Mouse (Mus musculus) embryonic facial prominence, embryonic 13.5 days (tissue): Measurements from ENCODE around the gene Tars2. TPM values are rescaled to one million over a fixed set of nuclear protein-coding genes. Genes with fewer than 3 reads are reported as not detected.

Experiments
- ATAC-seq: fragments of 200-750 bp; cut with Nextera tagmentation; 2 replicates; pipeline ENCODE4 v1.8.0; 2017; ENCODE audit warnings: low read depth; ENCODE audit not compliant: insufficient number of reproducible peaks, insufficient read depth, low FRiP score, low TSS enrichment
- H3K27ac ChIP-seq: fragments of 300-500 bp; sonication (generic); 2 replicates; pipeline ENCODE4 v1.5.1; 2015; ENCODE audit warnings: moderate library complexity, mild to moderate bottlenecking, inconsistent platforms
- H3K27me3 ChIP-seq: fragments of 300-500 bp; sonication (generic); 2 replicates; pipeline ENCODE4 v1.6.1; 2015; ENCODE audit warnings: mild to moderate bottlenecking, inconsistent platforms
- H3K36me3 ChIP-seq: fragments of 300-500 bp; sonication (generic); 2 replicates; pipeline ENCODE4 v1.6.1; 2015; ENCODE audit warnings: mild to moderate bottlenecking, inconsistent platforms
- H3K4me1 ChIP-seq: fragments of 300-500 bp; sonication (generic); 2 replicates; pipeline ENCODE4 v1.6.1; 2015; ENCODE audit warnings: inconsistent platforms
- H3K4me2 ChIP-seq: fragments of 300-500 bp; sonication (generic); 2 replicates; pipeline ENCODE4 v1.6.1; 2015; ENCODE audit warnings: moderate library complexity, mild to moderate bottlenecking, inconsistent platforms
- H3K4me3 ChIP-seq: fragments of 300-500 bp; sonication (generic); 2 replicates; pipeline ENCODE4 v1.5.1; 2015; ENCODE audit warnings: mild to moderate bottlenecking, inconsistent platforms
- H3K9ac ChIP-seq: fragments of 300-500 bp; sonication (generic); 2 replicates; pipeline ENCODE4 v1.6.1; 2015; ENCODE audit warnings: mild to moderate bottlenecking, inconsistent platforms
- H3K9me3 ChIP-seq: fragments of 300-500 bp; sonication (generic); 2 replicates; pipeline ENCODE4 v1.6.1; 2016; ENCODE audit warnings: inconsistent platforms
- WGBS: fragments of 180-500 bp; shearing (Covaris S2); methylation state at CpG from one replicate; pipeline ENCODE4 v1.1.7; 2015; ENCODE audit warnings: mixed read lengths; 5-methylcytosine and 5-hydroxymethylcytosine counted together
- polyA plus RNA-seq: library from polyadenylated mRNA; unstranded; fragments of >200 nt; fragmentation: Nextera tagmentation; extraction: Ambion mirVana; gene quantifications from 2 replicates; pipeline ENCODE4 v1.2.1, GENCODE M21; 2015

The Tars2 gene
- polyA plus RNA-seq, 1 experiment from 2014 or later: 47.3 TPM

DNA sequence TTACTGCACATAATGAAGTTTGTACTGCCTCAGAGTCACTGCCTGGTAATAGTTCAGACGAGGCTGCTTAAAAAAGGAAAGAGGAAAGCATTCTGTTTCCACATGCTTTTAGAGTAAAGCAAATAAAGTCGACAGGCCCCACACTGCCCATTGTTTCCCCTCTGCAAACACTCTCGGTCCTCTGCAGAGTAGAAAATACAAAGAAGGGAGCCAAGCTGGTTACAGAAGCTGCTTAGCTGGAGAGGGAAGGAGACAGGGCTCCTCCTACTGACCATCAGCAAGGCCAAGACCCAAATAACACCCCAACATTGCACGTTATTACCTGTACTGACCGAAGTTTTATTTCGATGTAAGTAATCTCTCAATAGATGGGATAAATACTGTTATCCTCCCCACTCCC, 3.0 kb upstream of the Tars2 start:
- no peaks in the 10 kb centered on the region for H3K4me1 ChIP-seq
- H3K4me2 ChIP-seq: no peak overlapping the region
- H3K4me3 ChIP-seq: no peak overlapping the region
- H3K27ac ChIP-seq: no peak overlapping the region
- no peak for ATAC-seq
- H3K27me3 ChIP-seq: no peaks in the 10 kb centered on the region
- no peaks in the 10 kb centered on the region for H3K9me3 ChIP-seq
- H3K9ac ChIP-seq: no peak overlapping the region; the same call in 1 of the 2 replicates
- peaks cover 47% of the 10 kb centered on the region for H3K36me3 ChIP-seq
- 65% methylated on average over 6 of the region's 6 CpGs for WGBS

DNA sequence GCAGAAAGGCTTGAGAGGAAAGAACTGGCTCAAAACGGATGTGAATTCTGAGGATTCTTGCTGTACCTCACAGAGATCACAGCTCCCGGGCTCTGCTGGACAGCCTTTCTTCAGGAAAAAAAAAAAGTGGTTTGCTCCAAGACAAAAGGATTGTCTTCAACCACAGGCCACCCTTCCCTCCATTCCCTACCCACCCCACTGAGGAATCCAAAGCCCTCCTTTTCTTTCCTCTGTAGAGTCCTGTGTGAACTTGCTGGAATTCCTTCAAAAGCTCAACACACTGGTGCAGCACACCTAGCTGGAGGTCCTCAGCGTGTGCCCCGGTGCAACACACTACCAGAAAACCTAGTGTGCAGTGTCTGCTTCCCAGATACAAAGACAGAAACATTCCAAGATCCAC, 1.8 kb upstream of the Tars2 start:
- 75% methylated on average over 4 of the region's 4 CpGs for WGBS
- no peak overlapping the region for H3K4me2 ChIP-seq
- H3K9me3 ChIP-seq: no peaks in the 10 kb centered on the region
- ATAC-seq: no peak
- H3K4me1 ChIP-seq: no peaks in the 10 kb centered on the region
- peaks cover 36% of the 10 kb centered on the region for H3K36me3 ChIP-seq
- no peak overlapping the region for H3K27ac ChIP-seq
- H3K4me3 ChIP-seq: no peak overlapping the region
- H3K9ac ChIP-seq: no peak overlapping the region
- H3K27me3 ChIP-seq: no peaks in the 10 kb centered on the region

DNA sequence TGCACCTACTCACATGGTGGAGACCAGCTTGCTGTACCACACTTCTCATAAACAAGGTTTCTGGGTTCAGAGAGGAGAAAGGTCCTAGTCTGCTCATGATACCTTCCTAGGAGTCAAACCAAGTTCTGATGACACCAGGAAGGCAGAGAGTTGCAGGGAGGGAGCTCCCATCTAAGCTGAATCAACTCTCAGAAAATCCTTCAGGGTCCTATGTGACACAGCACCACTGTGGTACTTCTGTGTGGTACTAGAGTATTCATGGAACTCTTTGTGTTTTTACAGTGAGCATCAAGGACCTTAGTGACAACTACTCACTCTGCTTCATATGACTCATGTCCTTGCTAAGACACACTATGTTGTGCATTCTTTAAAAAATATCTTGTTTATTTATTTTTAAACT, 650 bp upstream of the Tars2 start:
- Histone ChIP-seq H3K9ac (no peak overlapping the region), H3K4me1 (no peaks in the 10 kb centered on the region), H3K27me3 (no peaks in the 10 kb centered on the region), H3K4me2 (no peak overlapping the region), H3K36me3 (peaks cover 25% of the 10 kb centered on the region), H3K4me3 (no peak overlapping the region), H3K27ac (no peak overlapping the region), H3K9me3 (no peaks in the 10 kb centered on the region)
- no peak for ATAC-seq

DNA sequence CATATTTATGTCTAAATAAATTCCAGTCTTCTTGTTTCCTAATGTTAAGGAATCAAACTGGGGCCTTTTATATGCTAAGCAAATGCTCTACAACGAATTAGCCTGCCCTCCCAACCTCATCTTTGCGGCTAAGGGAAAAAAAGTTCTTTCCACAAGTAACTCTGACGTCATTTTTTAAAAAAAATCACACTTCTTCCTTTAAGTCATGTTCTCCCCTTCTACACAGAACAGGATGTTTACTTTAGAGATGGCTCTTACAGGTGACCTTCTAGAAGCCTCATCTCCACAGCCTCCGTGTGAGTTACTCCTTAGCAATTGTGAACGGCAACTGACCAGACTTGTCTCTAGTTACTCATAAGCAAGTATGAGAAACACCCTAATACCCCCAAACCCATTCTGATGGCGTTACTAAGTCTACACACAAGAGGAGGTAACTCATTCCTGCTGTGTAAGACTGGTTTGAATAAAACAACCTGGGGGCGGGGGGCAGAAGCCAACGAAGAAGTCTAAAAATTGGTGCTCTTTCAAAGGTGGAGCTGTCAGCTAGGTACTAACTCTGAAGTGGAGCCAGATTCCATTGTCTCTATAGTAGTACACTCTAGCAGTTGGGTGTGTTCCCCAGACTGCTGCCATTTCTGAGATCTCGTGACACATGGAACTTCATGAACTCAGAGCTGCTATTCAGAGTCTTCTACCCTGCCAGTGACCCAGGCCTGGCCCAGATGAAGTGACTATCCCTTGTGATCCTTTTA, 1.4 kb downstream of the Tars2 start:
- H3K9me3 ChIP-seq: no peaks in the 10 kb centered on the region
- no peak overlapping the region for H3K4me2 ChIP-seq
- H3K27me3 ChIP-seq: no peaks in the 10 kb centered on the region
- no peak for ATAC-seq
- H3K4me3 ChIP-seq: no peak overlapping the region
- no peak overlapping the region for H3K27ac ChIP-seq
- H3K9ac ChIP-seq: no peak overlapping the region
- WGBS: 54% methylated on average over 9 of the region's 9 CpGs
- H3K4me1 ChIP-seq: 0 out of 2 replicates have a peak, but pooled peaks cover 4% of the 10 kb centered on the region
- H3K36me3 ChIP-seq: peaks cover 5% of the 10 kb centered on the region

DNA sequence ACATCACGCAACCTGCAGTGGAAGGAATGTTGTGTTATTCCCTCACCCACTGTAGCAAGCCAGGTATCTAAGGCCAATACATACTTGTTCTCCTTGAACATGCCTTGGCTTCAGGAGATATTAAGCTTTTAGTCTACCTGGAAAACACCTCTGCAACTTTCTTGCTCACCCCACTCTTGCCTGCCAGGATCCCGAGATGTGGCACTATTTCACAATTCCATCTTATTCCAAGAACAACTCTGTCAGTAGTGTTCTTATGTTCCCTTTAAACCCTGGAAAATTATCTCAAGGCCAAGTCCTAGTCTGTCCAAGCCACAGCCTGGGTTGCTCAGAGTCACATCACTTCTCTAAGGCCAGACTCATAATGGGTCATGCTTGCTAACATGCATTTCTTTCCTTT, 3.2 kb downstream of the Tars2 start:
- H3K36me3 ChIP-seq: peaks cover 11% of the 10 kb centered on the region
- no peak overlapping the region for H3K27ac ChIP-seq
- no peaks in the 10 kb centered on the region for H3K27me3 ChIP-seq
- no peak for ATAC-seq
- no peak overlapping the region for H3K9ac ChIP-seq
- H3K4me1 ChIP-seq: 0 out of 2 replicates have a peak, but pooled peaks cover 6% of the 10 kb centered on the region
- WGBS: 89% methylated on average over 2 of the region's 2 CpGs
- no peak overlapping the region for H3K4me3 ChIP-seq
- H3K9me3 ChIP-seq: no peaks in the 10 kb centered on the region
- H3K4me2 ChIP-seq: no peak overlapping the region

DNA sequence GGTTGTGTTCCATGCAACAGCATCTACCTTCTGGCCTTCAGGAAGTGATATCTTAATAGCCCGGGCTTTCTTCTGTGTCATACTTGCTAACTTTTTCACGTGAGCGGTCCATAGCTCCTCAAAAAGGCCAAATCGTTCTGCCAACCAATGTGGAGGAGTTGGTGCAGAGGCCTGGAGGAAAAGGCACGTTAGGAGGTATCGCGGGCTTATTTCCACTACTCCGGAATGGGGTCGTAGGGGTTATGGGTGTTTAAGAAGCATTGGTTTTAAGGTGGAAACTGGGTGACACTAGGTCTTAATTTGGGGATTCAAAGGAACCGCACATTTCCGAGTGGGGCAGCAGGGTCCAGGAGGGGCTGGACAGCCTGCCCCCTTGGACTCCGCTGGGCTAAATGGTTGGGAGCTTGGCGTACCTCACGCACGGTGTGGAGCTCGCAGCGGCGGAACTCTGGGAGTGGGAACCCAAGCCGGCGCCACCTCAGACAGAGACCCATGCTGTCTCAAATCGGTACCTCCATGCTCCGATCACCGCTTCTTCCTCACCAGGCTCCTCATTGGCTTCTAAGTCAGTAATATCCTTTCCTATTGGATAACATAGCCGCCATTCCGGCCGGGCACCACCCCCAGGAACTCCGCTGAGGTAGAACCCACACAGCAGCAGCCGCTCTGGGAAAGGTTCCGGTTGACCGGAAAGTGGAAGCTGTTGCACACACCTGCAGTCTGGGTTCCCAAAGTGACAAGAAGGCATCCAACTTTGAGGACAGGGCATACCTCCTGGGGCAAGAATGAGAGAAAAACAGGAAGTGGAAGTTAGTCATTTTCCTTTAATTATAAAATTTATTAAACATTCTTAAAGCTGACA, 5.4 kb downstream of the Tars2 start:
- Histone ChIP-seq H3K4me3 (peak overlapping the region; percentile 83), H3K4me2 (peak overlapping the region; percentile 78), H3K9ac (peak overlapping the region; percentile 82), H3K27me3 (no peaks in the 10 kb centered on the region), H3K27ac (peak overlapping the region; percentile 69), H3K36me3 (peaks cover 34% of the 10 kb centered on the region), H3K4me1 (0 out of 2 replicates have a peak, but pooled peaks cover 6% of the 10 kb centered on the region), H3K9me3 (no peaks in the 10 kb centered on the region)
- WGBS: under 1% methylated on average over 30 of the region's 30 CpGs
- peak; percentile 91 for ATAC-seq

DNA sequence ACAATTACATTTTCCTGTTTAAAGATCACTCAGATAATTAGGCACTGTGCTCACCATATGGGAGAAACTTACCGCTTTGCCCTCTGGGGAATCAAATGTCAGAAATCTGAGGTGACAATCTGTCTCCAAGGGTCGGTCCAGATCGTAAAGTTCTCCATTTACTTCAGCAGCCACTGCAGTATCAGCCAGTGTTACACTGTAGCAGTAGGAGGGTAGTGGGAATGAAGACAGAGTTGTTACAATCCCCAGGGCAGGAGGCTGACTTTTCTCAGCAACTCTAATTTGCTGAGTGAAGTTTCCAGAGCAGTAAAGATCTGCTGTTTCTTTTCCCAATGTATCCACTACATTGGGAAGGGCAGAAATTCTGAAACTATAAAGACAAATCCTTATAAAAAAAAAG, 7.1 kb downstream of the Tars2 start:
- H3K4me2 ChIP-seq: no peak overlapping the region
- no peak for ATAC-seq
- peaks cover 50% of the 10 kb centered on the region for H3K36me3 ChIP-seq
- H3K4me1 ChIP-seq: 0 out of 2 replicates have a peak, but pooled peaks cover 6% of the 10 kb centered on the region
- 72% methylated on average over 3 of the region's 3 CpGs for WGBS
- H3K9me3 ChIP-seq: no peaks in the 10 kb centered on the region
- no peak overlapping the region for H3K9ac ChIP-seq
- no peak overlapping the region for H3K27ac ChIP-seq
- H3K4me3 ChIP-seq: no peak overlapping the region
- no peaks in the 10 kb centered on the region for H3K27me3 ChIP-seq

DNA sequence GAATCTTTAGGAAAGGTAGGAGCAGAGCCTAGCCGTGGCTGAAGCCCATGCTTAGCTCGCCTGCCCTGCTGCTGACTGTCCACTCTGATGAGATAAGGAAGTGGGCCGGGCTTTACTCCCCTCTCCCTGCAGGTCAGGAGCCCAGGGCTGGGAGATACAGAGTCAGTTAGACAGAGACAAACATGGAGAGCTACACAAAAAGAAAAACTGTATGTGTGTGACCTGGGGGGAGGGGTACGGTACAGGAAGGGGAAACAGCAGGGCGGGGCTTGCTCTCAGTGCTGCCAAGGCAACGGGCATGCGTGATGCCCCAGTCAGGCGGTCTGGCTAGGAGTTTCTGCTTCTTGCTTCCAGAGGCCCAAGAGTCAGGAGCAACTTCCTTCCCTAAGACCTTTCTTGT, 19.6 kb downstream of the Tars2 start:
- no peak overlapping the region for H3K4me3 ChIP-seq
- peaks cover 6% of the 10 kb centered on the region; the same call in 1 of the 2 replicates for H3K4me1 ChIP-seq
- no peak for ATAC-seq
- no peaks in the 10 kb centered on the region for H3K9me3 ChIP-seq
- peaks cover 72% of the 10 kb centered on the region for H3K36me3 ChIP-seq
- no peaks in the 10 kb centered on the region for H3K27me3 ChIP-seq
- H3K4me2 ChIP-seq: no peak overlapping the region
- no peak overlapping the region for H3K9ac ChIP-seq
- no peak overlapping the region; the same call in 1 of the 2 replicates for H3K27ac ChIP-seq
- WGBS: 71% methylated on average over 8 of the region's 8 CpGs

DNA sequence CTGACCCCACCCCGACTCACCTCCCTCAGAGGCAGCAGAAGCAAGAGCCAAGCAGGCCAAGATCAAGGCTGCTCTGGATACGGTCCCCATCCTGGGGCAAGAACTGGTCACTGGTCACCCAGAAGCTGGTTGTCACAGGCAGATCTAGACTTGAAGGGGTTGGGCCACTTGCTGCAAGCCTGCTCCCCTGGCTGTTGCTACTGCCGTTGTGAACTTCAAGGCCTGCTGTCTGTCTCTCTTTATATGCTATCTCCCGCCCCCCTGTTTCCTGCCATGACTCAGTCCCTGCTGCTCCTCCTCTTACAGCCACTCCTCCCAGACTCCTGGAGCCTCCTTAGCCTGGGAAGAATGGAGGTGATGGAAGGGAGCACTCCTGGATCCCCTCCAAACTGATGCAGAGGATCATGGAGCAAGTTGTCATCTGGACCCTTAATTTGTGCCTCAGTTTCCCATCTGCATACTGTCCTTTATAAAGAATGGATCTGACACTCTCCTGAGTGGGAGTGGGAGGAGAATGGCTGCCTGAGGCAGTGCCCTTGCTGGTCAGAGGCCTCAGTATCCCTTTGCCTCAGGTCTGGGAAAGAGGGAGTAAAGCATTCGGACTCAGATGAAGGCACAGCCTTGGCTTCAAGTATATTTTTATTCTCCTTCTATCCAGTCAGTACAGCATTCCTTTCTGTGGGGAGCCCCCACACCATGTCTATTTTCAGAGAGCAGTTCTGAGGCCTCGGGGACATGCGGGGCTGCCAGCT, 20.5 kb downstream of the Tars2 start, which contains the start of gene Ecm1:
Ecm1 (minus strand) TSS at position 217 of the 752 bp plus-strand sequence.
- ATAC-seq: no peak
- H3K27ac ChIP-seq: no peak within 1 kb of the TSS
- H3K4me1 ChIP-seq: peaks cover 6% of the 10 kb centered on the region; the same call in 1 of the 2 replicates
- peaks cover 68% of the 10 kb centered on the region for H3K36me3 ChIP-seq
- no peaks in the 10 kb centered on the region for H3K9me3 ChIP-seq
- H3K4me3 ChIP-seq: no peak within 1 kb of the TSS
- H3K4me2 ChIP-seq: no peak within 1 kb of the TSS
- 0 out of 2 replicates have a peak within 1 kb of the TSS, but pooled peaks have one; percentile 17 for H3K9ac ChIP-seq
- WGBS: 73% methylated on average over 7 of the region's 7 CpGs
- no peaks in the 10 kb centered on the region for H3K27me3 ChIP-seq

DNA sequence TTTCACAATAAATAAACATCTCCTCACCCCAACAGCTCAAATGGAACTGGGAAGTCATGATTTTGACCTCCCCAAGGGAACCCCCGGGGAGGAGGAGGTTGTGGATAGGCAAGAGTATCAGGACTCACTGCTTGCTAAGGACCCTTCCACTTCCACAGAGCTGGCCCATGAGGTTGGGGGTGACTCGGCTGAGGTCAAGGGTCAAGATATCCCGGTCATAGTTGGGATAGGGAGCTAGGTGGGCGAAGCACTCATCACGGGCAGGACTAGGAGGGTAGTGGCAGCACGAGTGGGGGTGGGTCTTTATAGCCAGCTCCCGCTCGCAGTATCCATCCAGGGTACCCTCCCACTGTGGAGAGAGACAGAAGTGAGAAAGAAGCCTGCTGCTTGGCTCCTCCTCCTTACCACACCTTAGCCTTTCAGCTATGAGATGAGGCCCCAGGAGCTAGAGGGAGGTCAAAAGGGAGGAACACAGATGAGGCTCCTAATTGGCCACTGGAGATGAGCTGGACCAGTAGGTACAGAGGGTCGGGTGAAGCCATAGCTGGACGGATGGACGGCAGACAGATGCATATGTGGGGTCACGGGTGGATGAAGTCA, 24.8 kb downstream of the Tars2 start:
- Histone ChIP-seq H3K9me3 (no peaks in the 10 kb centered on the region), H3K27me3 (no peaks in the 10 kb centered on the region), H3K36me3 (peaks cover 31% of the 10 kb centered on the region), H3K4me1 (peaks cover 9% of the 10 kb centered on the region; the same call in 1 of the 2 replicates), H3K27ac (no peak overlapping the region), H3K9ac (no peak overlapping the region), H3K4me2 (no peak overlapping the region), H3K4me3 (no peak overlapping the region)
- 89% methylated on average over 12 of the region's 12 CpGs for WGBS
- ATAC-seq: no peak
